Mouse (Mus musculus) hindbrain, postnatal 0 days (tissue): ENCODE data around the gene Misp. TPM values are rescaled to one million over a fixed set of nuclear protein-coding genes. Genes with fewer than 3 reads are reported as not detected.

Experiments
- ATAC-seq: fragments of 200-750 bp; cut with Nextera tagmentation; 2 replicates; pipeline ENCODE4 v1.8.0; 2017; ENCODE audit warnings: mild to moderate bottlenecking, moderate TSS enrichment, moderate library complexity
- DNase-seq: peaks from one replicate; pipeline ENCODE4 v3.0.0-alpha.2; 2015; ENCODE audit warnings: low spot score
- H3K27ac ChIP-seq: fragments of 300-500 bp; sonication (generic); 2 replicates; pipeline ENCODE4 v1.5.1; 2014; ENCODE audit warnings: mild to moderate bottlenecking
- H3K27me3 ChIP-seq: fragments of 300-500 bp; sonication (generic); 2 replicates; pipeline ENCODE4 v1.6.1; 2014; ENCODE audit warnings: low read length, mixed read lengths; ENCODE audit not compliant: insufficient read depth
- H3K36me3 ChIP-seq: fragments of 300-500 bp; sonication (generic); 2 replicates; pipeline ENCODE4 v1.6.1; 2014; ENCODE audit warnings: low read length, mixed read lengths; ENCODE audit not compliant: insufficient read depth
- H3K4me1 ChIP-seq: fragments of 300-500 bp; sonication (generic); 2 replicates; pipeline ENCODE4 v1.6.1; 2014; ENCODE audit warnings: antibody characterized with exemption, low read length, mixed read lengths; ENCODE audit not compliant: insufficient read depth
- H3K4me2 ChIP-seq: fragments of 300-500 bp; sonication (generic); 2 replicates; pipeline ENCODE4 v1.6.1; 2014; ENCODE audit warnings: low read depth, mild to moderate bottlenecking, low read length, moderate library complexity, mixed read lengths
- H3K4me3 ChIP-seq: fragments of 300-500 bp; sonication (generic); 2 replicates; pipeline ENCODE4 v1.5.1; 2014; ENCODE audit warnings: low read length
- H3K9ac ChIP-seq: fragments of 300-500 bp; sonication (generic); replicated peaks from 2 replicates; pipeline ENCODE4 v1.6.1; 2014; ENCODE audit warnings: mild to moderate bottlenecking, low read length, moderate library complexity, mixed read lengths
- H3K9me3 ChIP-seq: fragments of 300-500 bp; sonication (generic); 2 replicates; pipeline ENCODE4 v1.6.1; 2016; ENCODE audit warnings: low read length, mixed read lengths
- CTCF ChIP-seq: IDR thresholded peaks from 2 replicates; pipeline ENCODE4 v1.5.1; 2016; ENCODE audit warnings: antibody characterized with exemption, control low read depth, low read depth
- WGBS: fragments of 180-500 bp; shearing (Covaris S2); extraction: QIAGEN DNeasy Blood & Tissue Kit; methylation state at CpG from one replicate; pipeline ENCODE4 v1.1.7; 2014; 5-methylcytosine and 5-hydroxymethylcytosine counted together
- polyA plus RNA-seq: library from polyadenylated mRNA; unstranded; fragments of >200 nt; fragmentation: Nextera tagmentation; extraction: Ambion mirVana; gene quantifications from 2 replicates; pipeline ENCODE4 v1.2.1, GENCODE M21; 2015
- total RNA-seq: library from RNA; depleted of rRNA; stranded (reverse); fragments of >200 nt; gene quantifications from 2 replicates; pipeline ENCODE4 v1.2.3, GENCODE M21; 2014

Gene Misp
- total and polyA plus RNA-seq, 2 experiments from 2014 or later: 0.05 to 0.33 TPM

DNA sequence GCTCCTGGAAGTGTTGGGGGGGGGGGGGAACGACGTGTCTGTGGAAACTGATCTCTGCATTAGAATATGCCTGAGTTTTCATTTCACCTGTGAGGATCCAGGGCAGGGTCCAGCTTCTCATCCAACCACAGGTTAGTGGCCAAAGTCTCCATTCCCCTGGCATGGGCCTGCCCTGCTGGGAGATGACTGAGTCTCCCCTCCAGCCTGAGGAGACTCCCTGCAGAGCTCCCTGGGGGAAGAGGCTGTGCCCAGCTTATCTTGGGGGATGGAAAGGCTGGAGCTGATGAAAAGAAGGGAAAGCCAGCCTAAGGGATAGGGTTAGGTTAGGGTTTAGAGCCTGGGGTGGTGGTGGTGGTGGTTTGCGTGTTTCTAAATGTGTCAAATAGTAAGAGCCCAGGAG, 19.0 kb upstream of the Misp start:
- Histone ChIP-seq H3K27ac (peak overlapping the region; percentile 46; the same call in 1 of the 2 replicates), H3K9ac (no peak overlapping the region), H3K4me1 (peaks cover 25% of the 10 kb centered on the region; the same call in 1 of the 2 replicates), H3K4me3 (no peak overlapping the region), H3K36me3 (no peaks in the 10 kb centered on the region), H3K4me2 (no peak overlapping the region), H3K27me3 (no peaks in the 10 kb centered on the region), H3K9me3 (no peaks in the 10 kb centered on the region)
- TF ChIP-seq CTCF: no peak
- DNase-seq: no peak
- WGBS: 36% methylated on average over 3 of the region's 3 CpGs
- ATAC-seq: no peak

DNA sequence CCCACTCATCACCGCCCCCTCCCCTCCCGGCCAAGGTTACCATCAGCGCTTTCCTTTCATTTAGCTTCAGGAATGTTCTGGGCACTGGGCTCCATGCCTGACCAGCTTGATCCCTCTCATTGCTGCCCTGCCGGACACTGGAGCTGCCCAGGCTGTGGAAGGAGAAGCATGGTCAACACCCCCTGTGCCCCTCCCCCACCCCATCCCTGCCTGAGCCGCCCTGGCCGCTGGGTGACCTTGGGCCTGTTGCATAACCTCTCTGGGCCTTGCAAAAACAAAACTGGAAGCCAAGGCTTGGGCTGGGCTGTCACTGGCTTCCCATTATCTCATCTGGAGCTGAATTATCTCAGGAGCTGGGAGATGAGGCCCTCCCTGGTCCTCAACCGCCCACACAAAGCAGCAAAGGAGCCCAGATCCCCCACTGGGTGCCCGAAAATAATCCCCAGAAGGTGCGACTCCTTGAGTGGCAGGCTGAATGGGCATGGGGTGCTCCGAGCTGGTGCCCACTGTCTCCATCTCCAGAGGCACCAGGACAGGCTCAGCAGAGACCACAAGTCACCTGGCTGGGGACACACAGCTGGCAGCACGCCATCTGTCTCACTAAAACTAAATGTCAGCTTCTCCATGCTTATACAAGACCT, 18.3 kb upstream of the Misp start:
- ATAC-seq: peak; percentile 9; the same call in 1 of the 2 replicates
- Histone ChIP-seq H3K4me3 (no peak overlapping the region), H3K9ac (0 out of 2 replicates have a peak overlapping the region, but pooled peaks have one; percentile 9), H3K4me2 (no peak overlapping the region), H3K36me3 (no peaks in the 10 kb centered on the region), H3K27ac (peak overlapping the region; percentile 46), H3K9me3 (no peaks in the 10 kb centered on the region), H3K27me3 (no peaks in the 10 kb centered on the region), H3K4me1 (peaks cover 21% of the 10 kb centered on the region; the same call in 1 of the 2 replicates)
- 23% methylated on average over 11 of the region's 11 CpGs for WGBS
- TF ChIP-seq CTCF: no peak
- DNase-seq: no peak

DNA sequence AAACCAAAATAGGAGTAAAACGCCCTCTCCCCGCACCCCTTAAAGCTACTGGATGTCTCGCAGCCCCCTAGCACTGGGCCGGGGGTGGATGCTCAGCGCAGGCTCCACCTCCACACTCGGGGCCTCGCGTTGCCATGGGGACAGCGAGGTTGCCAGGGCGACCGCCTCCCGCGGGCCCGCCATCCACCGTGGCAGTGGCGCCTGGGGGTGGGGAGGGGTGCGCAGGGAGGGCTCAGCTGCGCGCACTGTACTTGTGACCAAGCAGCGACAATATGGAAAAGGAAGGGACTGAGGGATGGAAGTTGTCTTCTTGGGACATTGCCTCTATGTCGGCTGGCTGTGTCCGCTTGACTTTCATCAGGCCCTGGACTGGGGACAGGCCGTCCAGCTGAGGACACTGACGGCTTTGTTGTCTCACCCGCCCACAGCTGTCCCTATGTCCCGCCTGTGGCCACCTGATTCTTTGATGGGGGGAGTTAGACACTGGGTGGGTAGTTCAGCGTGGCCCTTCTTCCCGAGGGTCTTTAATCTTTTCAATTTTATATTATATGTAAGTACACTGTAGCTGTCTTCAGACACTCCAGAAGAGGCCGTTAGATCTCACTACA, 17.0 kb upstream of the Misp start:
- Histone ChIP-seq H3K9ac (peak overlapping the region; percentile 21; the same call in 1 of the 2 replicates), H3K4me2 (peak overlapping the region; percentile 48)
- no peak for TF ChIP-seq CTCF

DNA sequence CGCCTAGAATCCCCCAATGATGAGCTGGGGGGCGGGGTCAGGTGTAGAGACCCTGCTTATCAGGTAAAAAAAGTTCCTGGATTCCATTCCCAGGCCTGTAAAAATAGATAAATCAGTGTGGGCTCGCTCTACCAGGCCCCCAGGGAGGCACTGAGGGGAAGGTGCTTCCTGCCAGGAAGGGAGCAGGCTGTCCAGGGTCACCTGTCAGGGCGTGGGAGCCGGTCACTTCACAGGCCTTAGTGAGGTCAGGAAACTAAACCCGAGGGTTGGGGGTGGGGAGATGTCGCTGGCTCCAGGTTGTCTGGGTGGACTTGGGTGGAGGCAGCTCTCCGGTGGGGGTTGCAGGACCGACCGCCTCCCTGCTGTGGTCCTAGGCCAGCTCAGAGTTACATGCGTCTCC, 15.2 kb upstream of the Misp start:
- no peak overlapping the region for H3K27ac ChIP-seq
- 73% methylated on average over 11 of the region's 11 CpGs for WGBS

More for the DNA sequence above, 17.0 kb upstream of the Misp start:
- peaks cover 10% of the 10 kb centered on the region; the same call in 1 of the 2 replicates for H3K36me3 ChIP-seq
- H3K27ac ChIP-seq: peak overlapping the region; percentile 74
- H3K4me3 ChIP-seq: peak overlapping the region; percentile 18
- DNase-seq (peak; percentile 91), ATAC-seq (peak; percentile 92)
- WGBS: 6% methylated on average over 29 of the region's 29 CpGs
- peaks cover 21% of the 10 kb centered on the region; the same call in 1 of the 2 replicates for H3K4me1 ChIP-seq
- no peaks in the 10 kb centered on the region for H3K27me3 ChIP-seq
- H3K9me3 ChIP-seq: no peaks in the 10 kb centered on the region

DNA sequence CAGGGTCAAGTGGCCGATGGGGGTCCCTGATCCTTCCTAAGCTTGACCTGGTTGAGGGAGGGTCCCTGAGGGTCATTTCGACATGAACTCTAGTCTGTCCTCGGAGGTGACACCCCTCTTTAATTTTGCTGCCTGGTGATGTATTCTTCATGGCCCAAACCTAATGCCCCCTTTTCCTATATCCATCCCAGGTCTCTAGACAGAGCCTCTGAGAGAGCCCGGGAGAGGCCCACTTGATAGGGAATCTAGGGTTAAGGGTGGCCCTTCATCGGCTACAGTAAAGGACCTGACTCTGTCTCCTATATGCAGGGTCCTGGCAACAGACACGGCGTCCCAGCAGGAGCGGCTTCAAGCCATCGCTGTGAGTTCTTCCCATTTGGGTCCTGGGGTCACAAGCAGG, 14.5 kb upstream of the Misp start:
- no peak for TF ChIP-seq CTCF
- WGBS: 84% methylated on average over 9 of the region's 9 CpGs
- DNase-seq: no peak
- peaks cover 23% of the 10 kb centered on the region; the same call in 1 of the 2 replicates for H3K36me3 ChIP-seq
- no peak overlapping the region for H3K9ac ChIP-seq
- no peak for ATAC-seq
- no peaks in the 10 kb centered on the region for H3K27me3 ChIP-seq
- H3K4me3 ChIP-seq: no peak overlapping the region
- no peaks in the 10 kb centered on the region for H3K9me3 ChIP-seq
- H3K4me2 ChIP-seq: no peak overlapping the region
- H3K4me1 ChIP-seq: peaks cover 21% of the 10 kb centered on the region; the same call in 1 of the 2 replicates
- no peak overlapping the region for H3K27ac ChIP-seq

More for the DNA sequence above, 15.2 kb upstream of the Misp start:
- Histone ChIP-seq H3K27me3 (no peaks in the 10 kb centered on the region), H3K4me3 (no peak overlapping the region), H3K9me3 (no peaks in the 10 kb centered on the region), H3K9ac (no peak overlapping the region), H3K4me1 (peaks cover 21% of the 10 kb centered on the region; the same call in 1 of the 2 replicates), H3K4me2 (no peak overlapping the region), H3K36me3 (peaks cover 19% of the 10 kb centered on the region; the same call in 1 of the 2 replicates)
- DNase-seq: no peak
- ATAC-seq: no peak
- no peak for TF ChIP-seq CTCF

DNA sequence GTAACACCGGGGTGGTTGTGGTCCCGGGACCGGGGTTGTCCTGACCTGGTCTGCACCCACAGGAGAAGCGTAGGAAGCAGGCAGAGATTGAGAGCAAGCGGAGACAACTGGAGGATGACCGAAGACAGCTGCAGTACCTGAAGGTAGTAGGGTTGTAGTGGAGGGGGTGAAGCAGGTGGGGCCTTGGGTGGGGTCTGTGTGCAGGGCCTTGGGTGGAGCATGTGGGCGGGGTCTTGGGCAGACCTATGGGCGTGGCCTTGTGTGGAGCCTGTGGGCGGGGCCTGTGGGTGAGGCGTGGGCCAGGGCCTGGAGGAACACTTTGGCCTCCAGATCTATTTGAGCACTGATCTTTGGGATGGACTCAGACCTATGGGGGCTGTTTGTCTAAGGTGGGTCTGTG, 13.8 kb upstream of the Misp start:
- 85% methylated on average over 10 of the region's 10 CpGs for WGBS

More for the DNA sequence above, 13.8 kb upstream of the Misp start:
- Histone ChIP-seq H3K9me3 (no peaks in the 10 kb centered on the region), H3K4me2 (no peak overlapping the region), H3K4me1 (peaks cover 18% of the 10 kb centered on the region; the same call in 1 of the 2 replicates), H3K4me3 (no peak overlapping the region), H3K9ac (no peak overlapping the region), H3K27me3 (no peaks in the 10 kb centered on the region), H3K36me3 (peaks cover 23% of the 10 kb centered on the region; the same call in 1 of the 2 replicates), H3K27ac (no peak overlapping the region; the same call in 1 of the 2 replicates)
- DNase-seq (no peak), ATAC-seq (no peak)
- no peak for TF ChIP-seq CTCF
